26 mouse cellular contexts compared by ENCODE assay signal in the genomic region with DNA sequence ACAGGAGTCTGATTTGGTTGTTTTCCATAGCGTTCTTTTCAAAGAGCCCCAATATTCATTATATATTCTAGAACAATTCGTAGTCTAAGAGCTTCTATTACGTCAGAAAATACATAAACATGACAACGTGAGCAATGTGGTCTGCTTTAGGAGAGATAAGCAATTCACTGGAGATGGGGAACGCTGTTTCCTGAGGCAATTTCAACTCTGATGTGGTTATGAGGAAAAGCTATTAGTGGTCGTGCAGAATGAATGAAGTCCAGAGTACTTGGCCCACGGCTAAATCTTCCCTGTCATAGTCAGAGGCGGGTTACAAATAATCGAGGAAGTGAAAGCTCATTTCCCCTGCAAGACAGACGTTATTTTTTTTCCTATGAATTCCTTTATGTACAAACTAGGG.
DNase-seq lines count a peak whose midpoint lies in the region; ATAC-seq lines count a peak whose summit lies in the region.
"Had no signal": no experiment of that assay in that cellular context is flagged by ENCODE, and none has a peak within 500 bp of the region (broad histone marks: within the 10 kb centered on the region; RNA-seq: fewer than 3 reads in every experiment).

No protein-coding gene starts in this region.

- 82% methylated on average over 10 of the region's 10 CpGs for WGBS in midbrain, embryonic 12.5 days
- WGBS in midbrain, embryonic 13.5 days, result 71% methylated on average over 10 of the region's 10 CpGs

- no peaks in the 10 kb centered on the region for H3K4me1 ChIP-seq in midbrain, embryonic 12.5 days
- no peaks in the 10 kb centered on the region for H3K4me1 ChIP-seq in midbrain, embryonic 13.5 days (replicated peaks)
- H3K4me1 ChIP-seq: embryonic facial prominence, embryonic 10.5 days; forebrain, embryonic 12.5 days; forebrain, embryonic 15.5 days; hindbrain, embryonic 12.5 days; hindbrain, embryonic 15.5 days had no signal

- H3K4me2 ChIP-seq in midbrain, embryonic 12.5 days (replicated peaks), result no peak overlapping the region
- H3K4me2 ChIP-seq in midbrain, embryonic 13.5 days (replicated peaks), result no peak overlapping the region
- H3K4me2 ChIP-seq: embryonic facial prominence, embryonic 13.5 days; forebrain, embryonic 12.5 days; forebrain, embryonic 15.5 days; heart, embryonic 11.5 days; hindbrain, embryonic 12.5 days; hindbrain, embryonic 15.5 days had no signal

- DNase-seq in retina, postnatal 1 day, result peak; percentile 29
- no peak for DNase-seq in retina, embryonic 14.5 days (ENCODE audit: low spot score)
- DNase-seq in thymus, adult 18-20 months, result no peak
- no peak for DNase-seq in layer of hippocampus, adult 18-20 months (ENCODE audit: low spot score in 2 of 2)
- DNase-seq: adrenal gland, adult 8-10 months; adrenal gland, postnatal 25 days; cerebellum, adult 2 months; cerebellum, adult 9-11 months; cerebellum, postnatal 25 days; embryo, embryonic 11 days; gastrocnemius, postnatal 10 days; gastrocnemius, postnatal 36 days; heart, adult 11 months had no signal

- no peaks in the 10 kb centered on the region for H3K36me3 ChIP-seq in midbrain, embryonic 12.5 days
- H3K36me3 ChIP-seq in midbrain, embryonic 13.5 days, result no peaks in the 10 kb centered on the region
- H3K36me3 ChIP-seq: embryonic facial prominence, embryonic 10.5 days; embryonic facial prominence, embryonic 13.5 days; forebrain, embryonic 12.5 days; forebrain, embryonic 15.5 days; hindbrain, embryonic 12.5 days; hindbrain, embryonic 15.5 days had no signal

- no peak for ATAC-seq in midbrain, embryonic 12.5 days (ENCODE audit: low FRiP score, low read depth)
- ATAC-seq in midbrain, embryonic 13.5 days, result no peak
- 0 out of 2 replicates have a peak, but pooled peaks have one; percentile 25 for ATAC-seq in common myeloid progenitor, adult 5-6 weeks (replicated peaks; ENCODE audit: low read depth, poor library complexity, severe bottlenecking)
- ATAC-seq: activated CD4-positive, CD25-positive, alpha-beta regulatory T cell, adult 4 months; CD4-positive, CD25-positive, alpha-beta regulatory T cell, adult 4 months; forebrain, embryonic 15.5 days had no signal

- 0 out of 2 replicates have a peak overlapping the region, but pooled peaks have one; percentile 15 for H3K27ac ChIP-seq in midbrain, embryonic 12.5 days (replicated peaks)
- no peak overlapping the region for H3K27ac ChIP-seq in midbrain, embryonic 13.5 days
- H3K27ac ChIP-seq: embryonic facial prominence, embryonic 10.5 days; embryonic facial prominence, embryonic 13.5 days; forebrain, embryonic 12.5 days; forebrain, embryonic 15.5 days; hindbrain, embryonic 15.5 days had no signal

- no peaks in the 10 kb centered on the region for H3K9me3 ChIP-seq in midbrain, embryonic 12.5 days
- no peaks in the 10 kb centered on the region for H3K9me3 ChIP-seq in midbrain, embryonic 13.5 days
- H3K9me3 ChIP-seq: embryonic facial prominence, embryonic 10.5 days; embryonic facial prominence, embryonic 13.5 days; forebrain, embryonic 12.5 days; forebrain, embryonic 15.5 days; hindbrain, embryonic 12.5 days; hindbrain, embryonic 15.5 days had no signal

- H3K27me3 ChIP-seq in midbrain, embryonic 12.5 days, result no peaks in the 10 kb centered on the region
- no peaks in the 10 kb centered on the region for H3K27me3 ChIP-seq in midbrain, embryonic 13.5 days
- H3K27me3 ChIP-seq: embryonic facial prominence, embryonic 13.5 days; forebrain, embryonic 12.5 days; forebrain, embryonic 15.5 days; hindbrain, embryonic 12.5 days; hindbrain, embryonic 15.5 days had no signal

- H3K9ac ChIP-seq in midbrain, embryonic 12.5 days (replicated peaks), result no peak overlapping the region
- no peak overlapping the region for H3K9ac ChIP-seq in midbrain, embryonic 13.5 days (replicated peaks)
- H3K9ac ChIP-seq: embryonic facial prominence, embryonic 13.5 days; forebrain, embryonic 12.5 days; forebrain, embryonic 15.5 days; hindbrain, embryonic 12.5 days; hindbrain, embryonic 15.5 days had no signal

- H3K4me3 ChIP-seq in midbrain, embryonic 12.5 days, result no peak overlapping the region
- no peak overlapping the region for H3K4me3 ChIP-seq in midbrain, embryonic 13.5 days (replicated peaks)
- H3K4me3 ChIP-seq: embryonic facial prominence, embryonic 10.5 days; embryonic facial prominence, embryonic 13.5 days; erythroblast, embryonic 14.5 days; forebrain, embryonic 12.5 days; forebrain, embryonic 15.5 days; hindbrain, embryonic 12.5 days; hindbrain, embryonic 15.5 days had no signal
